Mouse (Mus musculus) heart, adult 2 months (tissue): ENCODE results near the gene Orc1.

ENCODE experiments used
- CTCF ChIP-seq: fragments of 200-600 bp; IDR thresholded peaks from 2 replicates; pipeline ENCODE4 v1.8.1; 2022; ENCODE audit warnings: antibody characterized with exemption, mild to moderate bottlenecking, moderate library complexity
- EP300 ChIP-seq: fragments of 200-500 bp; IDR thresholded peaks from 2 replicates; pipeline ENCODE4 v1.6.1; 2011; ENCODE audit warnings: low read depth, low read length, control low read depth; ENCODE audit not compliant: insufficient read depth
- POLR2A ChIP-seq: fragments of 200-500 bp; IDR thresholded peaks from 2 replicates; pipeline ENCODE4 v1.6.1; 2011; ENCODE audit warnings: mild to moderate bottlenecking, low read depth, low read length, control low read depth; ENCODE audit not compliant: insufficient read depth

GRCm38 (mm10) chr4:108627066-108627465 is 47.8 kb downstream of the Orc1 start:
- TF ChIP-seq EP300 = no peak
- no peak for TF ChIP-seq POLR2A
- TF ChIP-seq CTCF = no peak
